Mouse (Mus musculus) heart, adult 2 months (tissue): ENCODE data around the gene Fndc3b.

ENCODE experiments used
- CTCF ChIP-seq: fragments of 200-600 bp; IDR thresholded peaks from 2 replicates; pipeline ENCODE4 v1.8.1; 2022; ENCODE audit warnings: antibody characterized with exemption, mild to moderate bottlenecking, moderate library complexity
- EP300 ChIP-seq: fragments of 200-500 bp; IDR thresholded peaks from 2 replicates; pipeline ENCODE4 v1.6.1; 2011; ENCODE audit warnings: low read depth, low read length, control low read depth; ENCODE audit not compliant: insufficient read depth
- POLR2A ChIP-seq: fragments of 200-500 bp; IDR thresholded peaks from 2 replicates; pipeline ENCODE4 v1.6.1; 2011; ENCODE audit warnings: mild to moderate bottlenecking, low read depth, low read length, control low read depth; ENCODE audit not compliant: insufficient read depth

GRCm38 (mm10) chr3:27695612-27696448 is 15.3 kb downstream of the Fndc3b start:
- TF ChIP-seq POLR2A (no peak), CTCF (no peak), EP300 (no peak)
